Mouse (Mus musculus) cerebellum, adult 2 months (tissue): ENCODE data around the gene Psme3. TPM values are rescaled to one million over a fixed set of nuclear protein-coding genes. Genes with fewer than 3 reads are reported as not detected.
A peak's percentile ranks its signal among the peaks of the same experiment; 100 is the strongest.

Source experiments
- DNase-seq, 2 experiments: peaks; one replicate each; pipeline ENCODE4 v3.0.0; 2021
- H3K27ac ChIP-seq: fragments of 200-500 bp; 2 replicates; pipeline ENCODE4 v1.5.1; 2012; ENCODE audit warnings: low read length, control low read depth, inconsistent platforms; ENCODE audit not compliant: insufficient read depth
- H3K27me3 ChIP-seq: fragments of 200-500 bp; 2 replicates; pipeline ENCODE4 v1.6.1; 2012; ENCODE audit warnings: inconsistent platforms, mild to moderate bottlenecking, low read length, moderate library complexity; ENCODE audit not compliant: control insufficient read depth, insufficient read depth
- H3K4me1 ChIP-seq: fragments of 200-500 bp; 2 replicates; pipeline ENCODE4 v1.6.1; 2011; ENCODE audit warnings: low read length; ENCODE audit not compliant: control insufficient read depth, insufficient read depth
- H3K4me3 ChIP-seq: fragments of 200-500 bp; replicated peaks from 2 replicates; pipeline ENCODE3; 2011; ENCODE audit warnings: mild to moderate bottlenecking, low read depth, low read length, control low read depth; ENCODE audit not compliant: insufficient read depth
- CTCF ChIP-seq: fragments of 200-500 bp; IDR thresholded peaks from 2 replicates; pipeline ENCODE4 v1.5.1; 2011; ENCODE audit warnings: low read depth, mild to moderate bottlenecking, control low read depth, low read length, moderate library complexity, borderline replicate concordance; ENCODE audit not compliant: insufficient read depth
- POLR2A ChIP-seq: fragments of 200-500 bp; IDR thresholded peaks from 2 replicates; pipeline ENCODE4 v1.6.1; 2011; ENCODE audit warnings: low read length, control low read depth, borderline replicate concordance; ENCODE audit not compliant: insufficient read depth
- WGBS: fragments of 180-500 bp; shearing (Covaris S2); methylation state at CpG from one replicate; pipeline ENCODE4 v1.1.7; 2018; 5-methylcytosine and 5-hydroxymethylcytosine counted together
- polyA plus RNA-seq: library from polyadenylated mRNA; depleted of rRNA; stranded (reverse); fragments of >200 nt; gene quantifications from 2 replicates; pipeline ENCODE4 v1.2.3, GENCODE M21; 2012

Psme3 gene
- polyA plus RNA-seq, 1 experiment, result 98.4 TPM

DNA sequence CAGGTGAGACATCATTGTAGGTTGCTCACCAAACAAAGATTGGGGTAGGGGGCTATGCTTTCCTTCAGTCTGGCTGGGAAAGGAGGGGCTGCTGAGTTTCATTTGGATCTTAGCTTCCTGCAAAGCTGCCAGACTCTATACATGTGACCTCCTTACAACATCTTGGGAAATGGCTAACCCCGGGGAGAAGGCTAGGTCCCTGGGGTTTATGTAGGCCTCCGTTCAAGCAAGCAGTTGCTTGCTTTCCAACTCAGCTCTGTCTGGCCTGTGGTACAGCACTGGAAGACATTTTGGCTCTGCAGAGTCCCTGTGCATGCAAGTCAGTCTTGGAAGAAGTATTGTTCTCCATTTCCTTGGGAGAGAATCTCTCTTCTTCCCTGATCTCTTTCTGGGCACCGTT lies 16.5 kb downstream of the Psme3 start:
- H3K4me1 ChIP-seq, result 0 out of 2 replicates have a peak, but pooled peaks cover under 1% of the 10 kb centered on the region
- WGBS, result 61% methylated on average over 3 of the region's 3 CpGs
- no peak for TF ChIP-seq CTCF
- no peak for TF ChIP-seq POLR2A
- no peak overlapping the region for H3K27ac ChIP-seq
- no peak for DNase-seq
- no peaks in the 10 kb centered on the region for H3K27me3 ChIP-seq
- H3K4me3 ChIP-seq, result no peak overlapping the region

DNA sequence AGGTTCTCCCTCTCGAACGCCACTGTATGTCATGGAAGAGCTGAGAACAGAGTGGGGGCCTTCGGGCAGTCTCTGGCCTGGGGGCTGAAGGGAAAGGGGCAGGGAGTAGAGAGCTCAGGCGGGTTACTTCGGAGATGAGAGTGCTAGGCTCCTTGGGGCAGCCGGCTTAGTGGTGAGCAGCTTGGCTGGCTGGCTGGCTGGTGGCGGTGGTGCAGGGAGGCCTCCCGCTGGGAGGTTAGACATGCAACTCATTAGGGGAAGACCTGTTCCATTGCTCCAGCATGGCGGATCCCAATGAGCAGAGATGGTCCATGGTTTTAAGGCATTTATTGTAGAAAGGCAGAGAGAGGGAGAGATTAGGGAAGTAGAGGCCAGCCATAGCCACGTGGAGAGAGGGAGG lies 18.0 kb downstream of the Psme3 start:
- H3K27me3 ChIP-seq, result no peaks in the 10 kb centered on the region
- no peak overlapping the region for H3K27ac ChIP-seq
- H3K4me3 ChIP-seq, result no peak overlapping the region
- TF ChIP-seq CTCF (no peak), POLR2A (no peak)
- H3K4me1 ChIP-seq, result 0 out of 2 replicates have a peak, but pooled peaks cover 4% of the 10 kb centered on the region
- no peak for DNase-seq
- WGBS, result 24% methylated on average over 10 of the region's 10 CpGs

DNA sequence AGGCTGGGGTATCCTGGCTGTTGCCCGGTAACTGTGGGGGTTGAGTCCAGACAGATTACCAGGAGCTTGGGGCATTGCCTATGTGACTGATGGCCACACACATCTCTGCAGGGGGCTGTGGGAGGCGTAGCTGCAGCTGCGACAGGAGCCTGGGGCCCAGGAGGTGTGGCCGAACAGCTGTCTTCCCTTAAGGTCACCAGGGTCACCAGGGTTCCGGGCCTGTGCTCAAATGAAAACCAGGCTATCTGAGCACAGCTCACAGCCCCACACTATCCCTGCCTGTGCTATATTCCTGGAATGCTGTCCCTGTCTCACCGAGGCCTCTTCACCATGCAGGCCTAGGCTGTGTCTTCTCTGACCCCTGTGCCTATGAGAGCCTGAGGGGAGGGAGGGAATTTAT lies 18.5 kb downstream of the Psme3 start:
- no peak for DNase-seq
- no peak overlapping the region for H3K4me3 ChIP-seq
- H3K27ac ChIP-seq, result no peak overlapping the region
- 15% methylated on average over 6 of the region's 6 CpGs for WGBS
- H3K27me3 ChIP-seq, result no peaks in the 10 kb centered on the region
- H3K4me1 ChIP-seq, result 0 out of 2 replicates have a peak, but pooled peaks cover 4% of the 10 kb centered on the region
- TF ChIP-seq POLR2A, result no peak
- TF ChIP-seq CTCF, result no peak

DNA sequence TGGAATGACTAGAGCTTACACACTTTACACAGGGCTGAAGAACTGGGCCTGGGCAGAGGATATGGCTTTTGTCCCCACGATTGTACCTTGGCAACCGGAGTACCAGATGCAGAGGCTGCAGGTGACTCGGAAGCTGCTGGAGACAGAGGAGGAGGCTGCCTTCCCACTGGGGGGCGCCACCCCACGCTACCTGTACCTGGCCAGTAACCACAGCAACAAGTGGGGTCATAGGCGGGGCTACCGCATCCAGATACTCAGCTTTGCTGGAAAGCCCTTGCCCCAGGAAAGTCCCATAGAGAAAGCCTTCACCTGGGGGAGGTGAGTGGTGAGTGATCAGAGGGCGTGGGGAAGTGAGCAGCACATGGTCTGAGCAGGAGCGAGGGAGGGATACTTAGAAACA lies 19.7 kb downstream of the Psme3 start:
- no peaks in the 10 kb centered on the region for H3K27me3 ChIP-seq
- WGBS, result 80% methylated on average over 9 of the region's 9 CpGs
- no peak overlapping the region for H3K4me3 ChIP-seq
- H3K27ac ChIP-seq, result no peak overlapping the region
- DNase-seq, result no peak
- H3K4me1 ChIP-seq, result 0 out of 2 replicates have a peak, but pooled peaks cover 4% of the 10 kb centered on the region
- no peak for TF ChIP-seq CTCF
- no peak for TF ChIP-seq POLR2A

GRCm38 (mm10) chr11:101338123-101338760 lies 22.2 kb downstream of the Psme3 start:
- WGBS, result 1% methylated on average over 8 of the region's 9 CpGs
- no peak overlapping the region for H3K27ac ChIP-seq
- peak overlapping the region; percentile 50 for H3K4me3 ChIP-seq
- H3K4me1 ChIP-seq, result 0 out of 2 replicates have a peak, but pooled peaks cover 4% of the 10 kb centered on the region
- no peaks in the 10 kb centered on the region; the same call in 1 of the 2 replicates for H3K27me3 ChIP-seq
- TF ChIP-seq POLR2A, result peak; percentile 28; the same call in 1 of the 2 replicates
- no peak for TF ChIP-seq CTCF
- DNase-seq, result peak; percentile 31 to 54

DNA sequence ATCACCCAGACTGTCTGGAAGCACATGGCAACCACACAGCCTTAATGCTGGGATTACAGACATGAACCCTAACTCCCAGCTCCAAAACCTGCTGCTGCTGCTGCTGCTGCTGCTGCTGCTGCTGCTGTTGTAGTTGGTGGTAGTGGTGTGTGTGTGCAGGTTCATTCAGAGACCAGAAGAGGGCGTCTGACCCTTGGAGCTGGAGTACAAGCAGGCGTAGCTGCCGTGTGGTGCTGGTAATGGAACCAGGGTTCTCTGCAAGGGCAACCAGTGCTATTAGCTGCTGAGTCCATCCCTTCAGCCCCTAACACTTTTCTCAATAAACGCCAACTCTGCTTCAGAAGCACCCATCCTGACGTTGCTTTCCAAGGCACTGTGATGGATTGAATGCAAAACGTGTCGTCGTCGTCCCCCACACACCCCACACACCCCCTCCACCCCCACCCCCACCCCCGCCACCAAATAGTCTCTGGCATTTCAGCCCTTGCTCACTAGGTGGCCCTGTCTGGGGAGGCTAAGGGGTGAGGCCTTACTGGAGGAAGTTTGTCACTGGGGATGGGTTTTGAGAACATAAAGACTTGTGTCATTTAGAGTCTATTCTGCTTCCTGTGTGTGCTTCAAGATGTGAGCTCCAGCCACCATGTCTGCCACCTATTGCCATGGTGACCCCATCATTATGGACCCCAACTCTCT lies 31.2 kb downstream of the Psme3 start:
- Histone ChIP-seq H3K4me1 (no peaks in the 10 kb centered on the region), H3K4me3 (no peak overlapping the region), H3K27ac (no peak overlapping the region), H3K27me3 (no peaks in the 10 kb centered on the region; the same call in 1 of the 2 replicates)
- TF ChIP-seq CTCF (no peak), POLR2A (no peak)
- DNase-seq, result no peak
- 70% methylated on average over 10 of the region's 10 CpGs for WGBS

DNA sequence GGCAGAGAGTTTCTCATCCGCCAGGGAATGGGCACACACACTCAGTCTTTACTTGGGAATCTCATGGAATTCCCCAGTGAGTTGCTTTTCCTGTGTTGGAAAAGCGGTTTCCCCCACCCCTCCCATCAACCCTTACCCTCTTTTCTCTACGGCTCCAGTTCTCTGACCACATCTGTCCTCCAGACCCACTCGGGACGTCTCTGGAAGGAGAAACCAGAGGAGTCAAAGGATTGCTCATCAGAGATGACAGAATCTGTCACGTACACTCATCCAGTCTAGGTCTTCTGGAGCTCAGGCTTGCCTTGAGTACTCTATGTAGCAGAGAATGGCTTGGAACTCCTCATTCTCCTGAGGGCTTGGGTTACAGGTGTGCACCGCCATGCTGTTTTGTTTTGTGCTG lies 32.8 kb downstream of the Psme3 start:
- no peak for TF ChIP-seq POLR2A
- no peak for TF ChIP-seq CTCF
- Histone ChIP-seq H3K4me1 (no peaks in the 10 kb centered on the region), H3K27ac (no peak overlapping the region), H3K27me3 (no peaks in the 10 kb centered on the region), H3K4me3 (no peak overlapping the region)
- DNase-seq, result no peak
- WGBS, result 65% methylated on average over 7 of the region's 7 CpGs

DNA sequence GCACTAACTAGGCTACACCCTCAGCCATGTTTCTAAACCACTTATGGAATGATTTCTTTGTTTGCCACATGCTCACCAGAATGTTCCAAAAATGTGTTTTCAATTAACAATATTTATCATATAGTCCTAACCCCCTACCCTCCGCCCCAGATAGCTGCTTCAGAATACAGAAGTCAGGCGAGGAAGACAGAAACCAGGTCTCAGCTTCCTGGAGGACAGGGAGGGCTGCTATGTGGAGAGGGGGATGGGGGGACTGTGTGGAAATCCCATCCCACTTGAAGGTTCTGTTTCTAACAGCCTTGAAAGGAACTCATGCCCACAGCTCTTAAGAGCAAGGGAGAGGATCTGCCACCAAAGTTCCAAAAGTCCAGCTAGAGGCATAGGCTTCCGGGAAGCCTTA lies 33.2 kb downstream of the Psme3 start:
- no peak for DNase-seq
- TF ChIP-seq CTCF, result no peak
- no peak for TF ChIP-seq POLR2A
- 91% methylated on average over 3 of the region's 3 CpGs for WGBS
- H3K27ac ChIP-seq, result no peak overlapping the region
- H3K4me1 ChIP-seq, result no peaks in the 10 kb centered on the region
- no peak overlapping the region for H3K4me3 ChIP-seq
- H3K27me3 ChIP-seq, result no peaks in the 10 kb centered on the region
